Mouse (Mus musculus) CH12.LX (cell line): ENCODE data around the gene Rpl35a. TPM values are rescaled to one million over a fixed set of nuclear protein-coding genes. Genes with fewer than 3 reads are reported as not detected.

Source experiments
- DNase-seq: peaks from one replicate; pipeline ENCODE4 v3.0.0-alpha.2; 2013; ENCODE audit errors: extremely low read depth
- H3K27ac ChIP-seq: 2 replicates; pipeline ENCODE4 v1.5.1; 2012; ENCODE audit warnings: low read depth, mild to moderate bottlenecking, control low read depth, moderate library complexity; ENCODE audit not compliant: insufficient read depth
- H3K27me3 ChIP-seq: replicated peaks from 2 replicates; pipeline ENCODE3; 2012; ENCODE audit warnings: inconsistent platforms
- H3K36me3 ChIP-seq, 2 experiments: replicated peaks in 1 of 2; 2 replicates each; pipeline versions ENCODE3 to v1.6.1; 2012; ENCODE audit warnings: inconsistent platforms in 1 of 2, low read length in 1 of 2, mild to moderate bottlenecking in 1 of 2, mixed read lengths in 1 of 2, moderate library complexity in 1 of 2; ENCODE audit not compliant: control insufficient read depth in 1 of 2, insufficient read depth in 1 of 2
- H3K4me1 ChIP-seq, 2 experiments: 2 replicates each; pipeline ENCODE4 v1.6.1; 2012; ENCODE audit warnings: inconsistent platforms in 1 of 2, moderate library complexity in 1 of 2; ENCODE audit not compliant: insufficient read depth in 2 of 2, control insufficient read depth in 1 of 2
- H3K4me2 ChIP-seq: 2 replicates; pipeline ENCODE4 v1.6.1; 2012; ENCODE audit warnings: low read depth, mild to moderate bottlenecking, control low read depth; ENCODE audit not compliant: poor library complexity, insufficient read depth, severe bottlenecking
- H3K4me3 ChIP-seq, 3 experiments: fragments of 150-350 bp in 1 of 3; sonication (generic) in 1 of 3; replicated peaks in 1 of 3; 2 replicates each; pipeline versions ENCODE3 to v1.5.1; 2011 to 2012; ENCODE audit warnings: low read depth in 2 of 3, low read length in 2 of 3, mild to moderate bottlenecking in 2 of 3, moderate library complexity in 2 of 3, control low read depth in 1 of 3, improper control_type of control experiment in 1 of 3, inconsistent platforms in 1 of 3, mixed read lengths in 1 of 3; ENCODE audit not compliant: poor library complexity in 1 of 3
- H3K79me2 ChIP-seq: replicated peaks from 2 replicates; pipeline ENCODE4 v1.6.1; 2012; ENCODE audit warnings: mild to moderate bottlenecking, moderate library complexity; ENCODE audit not compliant: control insufficient read depth, poor library complexity, insufficient read depth, severe bottlenecking; ENCODE audit errors: extremely low read depth
- H3K9ac ChIP-seq: 2 replicates; pipeline ENCODE4 v1.6.1; 2012; ENCODE audit warnings: low read depth, mild to moderate bottlenecking, control low read depth, moderate library complexity; ENCODE audit not compliant: insufficient read depth
- H3K9me3 ChIP-seq: replicated peaks from 2 replicates; pipeline ENCODE3; 2012; ENCODE audit warnings: low read length, inconsistent platforms, mixed read lengths
- BHLHE40 ChIP-seq: IDR thresholded peaks from 2 replicates; pipeline ENCODE4 v1.6.1; 2011; ENCODE audit warnings: mild to moderate bottlenecking, low read depth, low read length, improper control_type of control experiment
- CTCF ChIP-seq, 2 experiments: IDR thresholded peaks in 1 of 2; conservative IDR thresholded peaks in 1 of 2; 2 replicates each; pipeline ENCODE4 v1.5.1; 2011 to 2012; ENCODE audit warnings: low read depth in 2 of 2, low read length in 2 of 2, improper control_type of control experiment in 1 of 2, inconsistent platforms in 1 of 2, mild to moderate bottlenecking in 1 of 2, moderate library complexity in 1 of 2
- ELF1 ChIP-seq: IDR thresholded peaks from 2 replicates; pipeline ENCODE4 v1.6.1; 2014; ENCODE audit warnings: low read depth, mild to moderate bottlenecking, inconsistent platforms, low read length, improper control_type of control experiment
- GABPA ChIP-seq: IDR thresholded peaks from 2 replicates; pipeline ENCODE4 v1.6.1; 2012; ENCODE audit warnings: low read depth, low read length, improper control_type of control experiment, inconsistent platforms; ENCODE audit not compliant: insufficient replicate concordance
- HCFC1 ChIP-seq: IDR thresholded peaks from 2 replicates; pipeline ENCODE4 v1.6.1; 2012; ENCODE audit warnings: low read depth, mild to moderate bottlenecking, inconsistent platforms, low read length, improper control_type of control experiment
- IRF4 ChIP-seq: IDR thresholded peaks from 2 replicates; pipeline ENCODE4 v1.6.1; 2014; ENCODE audit warnings: low read depth, mild to moderate bottlenecking, inconsistent platforms, low read length, improper control_type of control experiment
- KAT2A ChIP-seq: IDR thresholded peaks from 2 replicates; pipeline ENCODE4 v1.6.1; 2012; ENCODE audit warnings: low read length, improper control_type of control experiment, inconsistent platforms; ENCODE audit not compliant: insufficient replicate concordance
- MAX ChIP-seq: IDR thresholded peaks from 2 replicates; pipeline ENCODE4 v1.6.1; 2011; ENCODE audit warnings: low read length, improper control_type of control experiment
- MAZ ChIP-seq: IDR thresholded peaks from 2 replicates; pipeline ENCODE4 v1.6.1; 2012; ENCODE audit warnings: low read depth, mild to moderate bottlenecking, inconsistent platforms, low read length, improper control_type of control experiment, moderate library complexity
- MXI1 ChIP-seq: IDR thresholded peaks from 2 replicates; pipeline ENCODE4 v1.6.1; 2011; ENCODE audit warnings: mild to moderate bottlenecking, low read depth, low read length, improper control_type of control experiment
- PAX5 ChIP-seq: IDR thresholded peaks from 2 replicates; pipeline ENCODE4 v1.6.1; 2012; ENCODE audit warnings: low read length, inconsistent platforms, mixed read lengths
- RCOR1 ChIP-seq: conservative IDR thresholded peaks from 2 replicates; pipeline ENCODE4 v1.6.1; 2012; ENCODE audit warnings: low read depth, mild to moderate bottlenecking, inconsistent platforms, low read length, improper control_type of control experiment
- TBP ChIP-seq: conservative IDR thresholded peaks from 2 replicates; pipeline ENCODE4 v1.6.1; 2011; ENCODE audit warnings: low read depth, low read length, improper control_type of control experiment
- TCF12 ChIP-seq: IDR thresholded peaks from 2 replicates; pipeline ENCODE4 v1.6.1; 2014; ENCODE audit warnings: low read depth, mild to moderate bottlenecking, inconsistent platforms, low read length, improper control_type of control experiment
- UBTF ChIP-seq: IDR thresholded peaks from 2 replicates; pipeline ENCODE4 v1.6.1; 2012; ENCODE audit warnings: low read depth, mild to moderate bottlenecking, inconsistent platforms, low read length, improper control_type of control experiment, moderate library complexity
- ZC3H11A ChIP-seq: IDR thresholded peaks from 2 replicates; pipeline ENCODE4 v1.6.1; 2012; ENCODE audit warnings: low read depth, mild to moderate bottlenecking, inconsistent platforms, low read length, improper control_type of control experiment
- ZNF384 ChIP-seq: IDR thresholded peaks from 2 replicates; pipeline ENCODE4 v1.6.1; 2012; ENCODE audit warnings: low read depth, low read length, improper control_type of control experiment, inconsistent platforms
- dilution Hi-C: fragments of 300-500 bp; cut with MboI; formaldehyde crosslinking; loops from 2 replicates; pipeline ENCODE4 v1.14.3; 2020; ENCODE audit warnings: low sequenced_read_pairs; ENCODE audit not compliant: extremely low pct_unique_long_range_greater_than_20kb, extremely low pct_ligation_motif_present
- in situ Hi-C: fragments of 300-500 bp; cut with MboI; formaldehyde crosslinking; loops from 3 replicates; pipeline ENCODE4 v1.14.3; 2019; ENCODE audit warnings: low sequenced_read_pairs, low pct_ligation_motif_present, low pct_unique_long_range_greater_than_20kb, mixed read lengths
- polyA plus RNA-seq: library from polyadenylated mRNA; unstranded; fragments of >175 nt; gene quantifications from 2 replicates; pipeline ENCODE4 v1.2.1, GENCODE M21; 2012; ENCODE audit warnings: low read depth; ENCODE audit not compliant: insufficient read length
- total RNA-seq, 2 experiments: library from RNA; depleted of rRNA; stranded (reverse); fragments of 300-350 nt in 1 of 2; fragments of >200 nt in 1 of 2; gene quantifications; 2 replicates each; pipeline ENCODE4 v1.2.3; 2012 to 2014

Gene Rpl35a
- total and polyA plus RNA-seq, 3 experiments, result 3,182 to 7,521 (median 3,875) TPM

GRCm38 (mm10) chr16:33036006-33036405 lies 20.2 kb upstream of the Rpl35a start:
- no peak overlapping the region for H3K4me2 ChIP-seq
- no peak for DNase-seq
- H3K9ac ChIP-seq, result no peak overlapping the region
- H3K9me3 ChIP-seq, result no peaks in the 10 kb centered on the region
- in situ Hi-C loops, result no loop called here
- H3K27ac ChIP-seq, result no peak overlapping the region
- no peaks in the 10 kb centered on the region for H3K79me2 ChIP-seq
- dilution Hi-C loops, result no loop called here
- no peaks in the 10 kb centered on the region; a peak in 1 of 4 replicates for H3K4me1 ChIP-seq
- TF ChIP-seq ELF1 (no peak), CTCF (conservative IDR thresholded peaks at IDR 0.05 in 1 of 2, IDR thresholded peaks at IDR 0.05 in 1 of 2; ENCODE audit: low read depth in 2 of 2, low read length in 2 of 2) (0 out of 4 replicates have a peak, but pooled peaks of 1 of the 2 experiments have one; percentile 9)
- H3K36me3 ChIP-seq, result peaks cover 0 to 66% of the 10 kb centered on the region in 2 experiments
- H3K27me3 ChIP-seq, result no peaks in the 10 kb centered on the region
- H3K4me3 ChIP-seq, result no peak overlapping the region

GRCm38 (mm10) chr16:33042682-33043081 lies 13.6 kb upstream of the Rpl35a start:
- Histone ChIP-seq H3K9me3 (no peaks in the 10 kb centered on the region), H3K27ac (no peak overlapping the region), H3K9ac (no peak overlapping the region), H3K4me2 (no peak overlapping the region), H3K4me3 (peak overlapping the region in 1 of 3 experiments; percentile 45), H3K27me3 (no peaks in the 10 kb centered on the region), H3K79me2 (no peaks in the 10 kb centered on the region), H3K4me1 (peaks cover 3 to 12% of the 10 kb centered on the region in 2 experiments), H3K36me3 (peaks cover 0 to 29% of the 10 kb centered on the region in 2 experiments)
- DNase-seq, result no peak
- in situ Hi-C loops, result no loop called here
- dilution Hi-C loops, result no loop called here
- no peak for TF ChIP-seq IRF4
- TF ChIP-seq ZNF384, result no peak
- no peak for TF ChIP-seq MAZ
- TF ChIP-seq MXI1, result no peak
- TF ChIP-seq TBP, result no peak
- no peak for TF ChIP-seq TCF12
- TF ChIP-seq BHLHE40, result no peak
- TF ChIP-seq CTCF (conservative IDR thresholded peaks at IDR 0.05 in 1 of 2, IDR thresholded peaks at IDR 0.05 in 1 of 2; ENCODE audit: low read depth in 2 of 2, low read length in 2 of 2), result no peak
- no peak for TF ChIP-seq UBTF
- no peak for TF ChIP-seq GABPA
- TF ChIP-seq MAX, result no peak
- no peak for TF ChIP-seq KAT2A
- TF ChIP-seq ZC3H11A, result no peak
- TF ChIP-seq HCFC1, result no peak
- TF ChIP-seq RCOR1, result no peak
- TF ChIP-seq PAX5, result no peak
